Comparison of ENCODE assay signal across 19 mouse cellular contexts in genomic region chr1:128983411-128983810, GRCm38 (mm10).
DNase-seq lines count a peak whose midpoint lies in the region; ATAC-seq and TF ChIP-seq lines count a peak whose summit lies in the region.
"Had no signal": no experiment of that assay in that cellular context is flagged by ENCODE, and none has a peak within 500 bp of the region (broad histone marks: within the 10 kb centered on the region; RNA-seq: fewer than 3 reads in every experiment).

No protein-coding gene starts in this region.

- ATAC-seq in embryonic facial prominence, embryonic 14.5 days (ENCODE audit: low read depth) = no peak
- no peak; the same call in 1 of the 2 replicates for ATAC-seq in lung, postnatal 0 days
- ATAC-seq in forebrain, embryonic 14.5 days = no peak
- ATAC-seq: forebrain, embryonic 13.5 days had no signal

- no peaks in the 10 kb centered on the region for H3K36me3 ChIP-seq in embryonic facial prominence, embryonic 14.5 days (ENCODE audit: control insufficient read depth, insufficient read depth, low read length)
- no peaks in the 10 kb centered on the region for H3K36me3 ChIP-seq in embryonic facial prominence, embryonic 10.5 days (replicated peaks)
- H3K36me3 ChIP-seq in lung, postnatal 0 days (ENCODE audit: insufficient read depth, low read length) = no peaks in the 10 kb centered on the region
- H3K36me3 ChIP-seq in forebrain, embryonic 14.5 days (ENCODE audit: control insufficient read depth, insufficient read depth, low read length) = no peaks in the 10 kb centered on the region
- H3K36me3 ChIP-seq: embryonic facial prominence, embryonic 13.5 days; heart, embryonic 13.5 days; hindbrain, embryonic 12.5 days had no signal

- peak; percentile 7 for DNase-seq in embryonic facial prominence, embryonic 14.5 days (ENCODE audit: low spot score)
- no peak for DNase-seq in embryonic facial prominence, embryonic 10.5 days (ENCODE audit: low spot score)
- DNase-seq in left cerebral cortex, postnatal 4 days = peak; percentile 81
- DNase-seq in left cerebral cortex, postnatal 14 days (ENCODE audit: low spot score in 2 of 2) = no peak
- peak; percentile 4 for DNase-seq in lung, postnatal 14 days
- no peak for DNase-seq in lung, postnatal 0 days (ENCODE audit: low spot score)
- peak; percentile 7 for DNase-seq in lung, postnatal 36 days
- DNase-seq in forebrain, embryonic 14.5 days (ENCODE audit: low spot score) = no peak
- DNase-seq: adrenal gland, adult 2 months; adrenal gland, postnatal 25 days; cerebellum, adult 8-10 months; gastrocnemius, adult 2 months; gastrocnemius, postnatal 36 days; heart, adult 11 months; heart, postnatal 36 days had no signal

- no peaks in the 10 kb centered on the region for H3K27me3 ChIP-seq in embryonic facial prominence, embryonic 14.5 days (replicated peaks; ENCODE audit: control insufficient read depth, insufficient read depth, low read length)
- no peaks in the 10 kb centered on the region for H3K27me3 ChIP-seq in embryonic facial prominence, embryonic 10.5 days (replicated peaks; ENCODE audit: low read depth, poor library complexity, severe bottlenecking)
- H3K27me3 ChIP-seq in lung, postnatal 0 days (replicated peaks; ENCODE audit: insufficient read depth, low read length) = no peaks in the 10 kb centered on the region
- H3K27me3 ChIP-seq in forebrain, embryonic 14.5 days (replicated peaks; ENCODE audit: control insufficient read depth, insufficient read depth, low read length) = no peaks in the 10 kb centered on the region
- H3K27me3 ChIP-seq: embryonic facial prominence, embryonic 13.5 days; forebrain, embryonic 13.5 days; heart, embryonic 13.5 days; hindbrain, embryonic 12.5 days had no signal

- intact Hi-C loops in left cerebral cortex, postnatal 4 days (cut with DNase I) = no loop called here
- intact Hi-C loops in left cerebral cortex, postnatal 14 days (cut with DNase I) = no loop called here

- no peak for TF ChIP-seq CTCF in lung, postnatal 0 days (IDR thresholded peaks at IDR 0.05)

- no peak for TF ChIP-seq EP300 in lung, postnatal 0 days (IDR thresholded peaks at IDR 0.05)

- H3K9me3 ChIP-seq in embryonic facial prominence, embryonic 14.5 days (ENCODE audit: control insufficient read depth, low read length) = no peaks in the 10 kb centered on the region
- H3K9me3 ChIP-seq in embryonic facial prominence, embryonic 10.5 days = no peaks in the 10 kb centered on the region
- H3K9me3 ChIP-seq in lung, postnatal 0 days (ENCODE audit: low read length) = no peaks in the 10 kb centered on the region
- H3K9me3 ChIP-seq in forebrain, embryonic 14.5 days (replicated peaks; ENCODE audit: control insufficient read depth, low read length) = no peaks in the 10 kb centered on the region
- H3K9me3 ChIP-seq: embryonic facial prominence, embryonic 13.5 days; forebrain, embryonic 13.5 days; heart, embryonic 13.5 days; hindbrain, embryonic 12.5 days had no signal

- H3K4me2 ChIP-seq in embryonic facial prominence, embryonic 14.5 days (ENCODE audit: low read depth, low read length) = no peak overlapping the region
- no peak overlapping the region for H3K4me2 ChIP-seq in lung, postnatal 0 days (replicated peaks; ENCODE audit: low read depth, low read length)
- H3K4me2 ChIP-seq in forebrain, embryonic 14.5 days (ENCODE audit: low read length) = no peak overlapping the region
- H3K4me2 ChIP-seq: embryonic facial prominence, embryonic 13.5 days; forebrain, embryonic 13.5 days; heart, embryonic 13.5 days; hindbrain, embryonic 12.5 days had no signal

- H3K27ac ChIP-seq in embryonic facial prominence, embryonic 14.5 days (replicated peaks; ENCODE audit: low read depth, low read length) = no peak overlapping the region
- no peak overlapping the region for H3K27ac ChIP-seq in embryonic facial prominence, embryonic 10.5 days (replicated peaks)
- H3K27ac ChIP-seq in lung, postnatal 0 days (ENCODE audit: low read length) = no peak overlapping the region
- no peak overlapping the region for H3K27ac ChIP-seq in forebrain, embryonic 14.5 days (ENCODE audit: low read depth, low read length)
- H3K27ac ChIP-seq: embryonic facial prominence, embryonic 13.5 days; forebrain, embryonic 13.5 days; gastrocnemius, adult 2 months; heart, embryonic 13.5 days; hindbrain, embryonic 12.5 days had no signal

- 82% methylated on average over 2 of the region's 2 CpGs for WGBS in embryonic facial prominence, embryonic 14.5 days
- 90% methylated on average over 2 of the region's 2 CpGs for WGBS in embryonic facial prominence, embryonic 10.5 days
- 47% methylated on average over 2 of the region's 2 CpGs for WGBS in lung, postnatal 0 days
- WGBS in forebrain, embryonic 14.5 days = 91% methylated on average over 2 of the region's 2 CpGs

- H3K4me1 ChIP-seq in embryonic facial prominence, embryonic 14.5 days (ENCODE audit: control insufficient read depth, insufficient read depth, low read length) = no peaks in the 10 kb centered on the region
- H3K4me1 ChIP-seq in embryonic facial prominence, embryonic 10.5 days = no peaks in the 10 kb centered on the region
- no peaks in the 10 kb centered on the region for H3K4me1 ChIP-seq in lung, postnatal 0 days (ENCODE audit: insufficient read depth, low read depth, low read length)
- no peaks in the 10 kb centered on the region for H3K4me1 ChIP-seq in forebrain, embryonic 14.5 days (ENCODE audit: control insufficient read depth, insufficient read depth, low read length)
- H3K4me1 ChIP-seq: forebrain, embryonic 13.5 days; heart, embryonic 13.5 days; hindbrain, embryonic 12.5 days had no signal

- no peak overlapping the region for H3K4me3 ChIP-seq in embryonic facial prominence, embryonic 14.5 days (ENCODE audit: low read depth, low read length)
- H3K4me3 ChIP-seq in embryonic facial prominence, embryonic 10.5 days = no peak overlapping the region
- H3K4me3 ChIP-seq in lung, postnatal 0 days (ENCODE audit: low read depth, low read length) = no peak overlapping the region
- H3K4me3 ChIP-seq in forebrain, embryonic 14.5 days (ENCODE audit: low read depth, low read length) = no peak overlapping the region
- H3K4me3 ChIP-seq: embryonic facial prominence, embryonic 13.5 days; forebrain, embryonic 13.5 days; gastrocnemius, adult 2 months; heart, embryonic 13.5 days; hindbrain, embryonic 12.5 days had no signal

- H3K9ac ChIP-seq in embryonic facial prominence, embryonic 14.5 days (ENCODE audit: low read depth, low read length) = no peak overlapping the region
- no peak overlapping the region for H3K9ac ChIP-seq in lung, postnatal 0 days (replicated peaks; ENCODE audit: low read depth)
- no peak overlapping the region for H3K9ac ChIP-seq in forebrain, embryonic 14.5 days (ENCODE audit: low read length)
- H3K9ac ChIP-seq: embryonic facial prominence, embryonic 13.5 days; forebrain, embryonic 13.5 days; heart, embryonic 13.5 days; hindbrain, embryonic 12.5 days had no signal

Comparison
In these comparisons a context has a peak if more than half of its experiments do, and no peak if none do; other contexts are left out.
1. DNase-seq: peak in embryonic facial prominence, embryonic 14.5 days (single experiment), left cerebral cortex, postnatal 4 days (single experiment), lung, postnatal 14 days (single experiment) and lung, postnatal 36 days (single experiment); none in embryonic facial prominence, embryonic 10.5 days (single experiment), left cerebral cortex, postnatal 14 days (0 of 2), lung, postnatal 0 days (single experiment) and forebrain, embryonic 14.5 days (single experiment).